Mouse (Mus musculus): Measurements from ENCODE around the gene BC034090. TPM values are rescaled to one million over a fixed set of nuclear protein-coding genes. Genes with fewer than 3 reads are reported as not detected.

Gene BC034090
- polyA plus RNA-seq, 1 experiment = 92.2 TPM

- no peak overlapping the region for H3K4me3 ChIP-seq (ENCODE audit: insufficient read depth, low read depth, low read length)
- no peaks in the 10 kb centered on the region for H3K27me3 ChIP-seq (replicated peaks; ENCODE audit: control insufficient read depth, insufficient read depth, low read length)
- DNase-seq = no peak
- peak overlapping the region; percentile 62 for H3K27ac ChIP-seq (ENCODE audit: insufficient read depth, low read depth, low read length)
- no peaks in the 10 kb centered on the region for H3K36me3 ChIP-seq (ENCODE audit: control insufficient read depth, insufficient read depth, low read length)
- 40% methylated on average over 12 of the region's 12 CpGs for WGBS
- peaks cover 15% of the 10 kb centered on the region; the same call in 1 of the 2 replicates for H3K4me1 ChIP-seq (ENCODE audit: control insufficient read depth, insufficient read depth, low read length)
- TF ChIP-seq POLR2A (IDR thresholded peaks at IDR 0.05; ENCODE audit: low read depth, low read length) (no peak), CTCF (conservative IDR thresholded peaks at IDR 0.05; ENCODE audit: insufficient read depth, insufficient read length, low read depth, low read length) (no peak)
Measured at GRCm38 (mm10) chr1:155253126-155253525, 8.9 kb upstream of the BC034090 start.

- peak; percentile 78 for DNase-seq
- no peak for TF ChIP-seq POLR2A (IDR thresholded peaks at IDR 0.05; ENCODE audit: low read depth, low read length)
- TF ChIP-seq CTCF (conservative IDR thresholded peaks at IDR 0.05; ENCODE audit: insufficient read depth, insufficient read length, low read depth, low read length) = no peak
- Histone ChIP-seq H3K4me3 (ENCODE audit: insufficient read depth, low read depth, low read length) (no peak overlapping the region), H3K27me3 (replicated peaks; ENCODE audit: control insufficient read depth, insufficient read depth, low read length) (no peaks in the 10 kb centered on the region), H3K27ac (ENCODE audit: insufficient read depth, low read depth, low read length) (peak overlapping the region; percentile 62), H3K36me3 (ENCODE audit: control insufficient read depth, insufficient read depth, low read length) (no peaks in the 10 kb centered on the region), H3K4me1 (ENCODE audit: control insufficient read depth, insufficient read depth, low read length) (peaks cover 20% of the 10 kb centered on the region; the same call in 1 of the 2 replicates)
- 32% methylated on average over 6 of the region's 6 CpGs for WGBS
Measured at GRCm38 (mm10) chr1:155252631-155253121, 8.4 kb upstream of the BC034090 start.

DNA sequence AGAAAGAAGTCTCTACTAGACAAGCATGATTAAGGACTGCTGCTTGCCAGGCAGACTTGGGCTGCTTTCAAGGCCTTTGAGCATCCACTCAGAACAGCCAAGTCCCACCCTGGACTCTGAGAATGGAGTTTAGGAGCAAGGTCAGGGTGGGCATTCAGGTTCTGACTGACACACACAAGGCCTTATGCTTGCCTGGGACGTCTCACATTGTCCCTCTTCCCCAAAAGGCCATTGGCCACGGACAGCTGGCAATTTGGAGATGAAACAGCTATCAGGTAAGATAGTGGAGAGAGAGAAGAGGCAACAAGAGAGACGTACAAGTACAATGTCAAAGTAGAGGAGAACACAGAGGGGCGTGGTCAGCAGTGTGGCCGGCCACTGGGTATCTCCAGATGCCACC is 7.4 kb upstream of the BC034090 start:
- no peaks in the 10 kb centered on the region for H3K36me3 ChIP-seq (ENCODE audit: control insufficient read depth, insufficient read depth, low read length)
- TF ChIP-seq CTCF (conservative IDR thresholded peaks at IDR 0.05; ENCODE audit: insufficient read depth, insufficient read length, low read depth, low read length) (no peak), POLR2A (IDR thresholded peaks at IDR 0.05; ENCODE audit: low read depth, low read length) (no peak)
- peaks cover 29% of the 10 kb centered on the region for H3K4me1 ChIP-seq (ENCODE audit: control insufficient read depth, insufficient read depth, low read length)
- DNase-seq = no peak
- no peaks in the 10 kb centered on the region for H3K27me3 ChIP-seq (replicated peaks; ENCODE audit: control insufficient read depth, insufficient read depth, low read length)
- no peak overlapping the region for H3K4me3 ChIP-seq (ENCODE audit: insufficient read depth, low read depth, low read length)
- no peak overlapping the region for H3K27ac ChIP-seq (ENCODE audit: insufficient read depth, low read depth, low read length)
- 77% methylated on average over 5 of the region's 5 CpGs for WGBS

GRCm38 (mm10) chr1:155250531-155251135 is 6.4 kb upstream of the BC034090 start:
- DNase-seq = peak; percentile 89
- no peaks in the 10 kb centered on the region for H3K27me3 ChIP-seq (replicated peaks; ENCODE audit: control insufficient read depth, insufficient read depth, low read length)
- 40% methylated on average over 4 of the region's 4 CpGs for WGBS
- peaks cover 31% of the 10 kb centered on the region for H3K4me1 ChIP-seq (ENCODE audit: control insufficient read depth, insufficient read depth, low read length)
- TF ChIP-seq CTCF (conservative IDR thresholded peaks at IDR 0.05; ENCODE audit: insufficient read depth, insufficient read length, low read depth, low read length) (no peak), POLR2A (IDR thresholded peaks at IDR 0.05; ENCODE audit: low read depth, low read length) (no peak)
- H3K27ac ChIP-seq (ENCODE audit: insufficient read depth, low read depth, low read length) = peak overlapping the region; percentile 72
- no peak overlapping the region for H3K4me3 ChIP-seq (ENCODE audit: insufficient read depth, low read depth, low read length)
- no peaks in the 10 kb centered on the region for H3K36me3 ChIP-seq (ENCODE audit: control insufficient read depth, insufficient read depth, low read length)

GRCm38 (mm10) chr1:155249896-155250295 is 5.7 kb upstream of the BC034090 start:
- TF ChIP-seq POLR2A (IDR thresholded peaks at IDR 0.05; ENCODE audit: low read depth, low read length) = no peak
- Histone ChIP-seq H3K4me3 (ENCODE audit: insufficient read depth, low read depth, low read length) (no peak overlapping the region), H3K36me3 (ENCODE audit: control insufficient read depth, insufficient read depth, low read length) (no peaks in the 10 kb centered on the region), H3K27me3 (replicated peaks; ENCODE audit: control insufficient read depth, insufficient read depth, low read length) (no peaks in the 10 kb centered on the region), H3K4me1 (ENCODE audit: control insufficient read depth, insufficient read depth, low read length) (peaks cover 31% of the 10 kb centered on the region), H3K27ac (ENCODE audit: insufficient read depth, low read depth, low read length) (peak overlapping the region; percentile 78)
- WGBS = 38% methylated on average over 5 of the region's 5 CpGs
- DNase-seq = peak; percentile 76

GRCm38 (mm10) chr1:155248041-155248440 is 3.8 kb upstream of the BC034090 start:
- Histone ChIP-seq H3K4me3 (ENCODE audit: insufficient read depth, low read depth, low read length) (peak overlapping the region; percentile 9; the same call in 1 of the 2 replicates), H3K4me1 (ENCODE audit: control insufficient read depth, insufficient read depth, low read length) (peaks cover 28% of the 10 kb centered on the region), H3K27ac (ENCODE audit: insufficient read depth, low read depth, low read length) (peak overlapping the region; percentile 94), H3K36me3 (ENCODE audit: control insufficient read depth, insufficient read depth, low read length) (no peaks in the 10 kb centered on the region), H3K27me3 (replicated peaks; ENCODE audit: control insufficient read depth, insufficient read depth, low read length) (no peaks in the 10 kb centered on the region)
- WGBS = 34% methylated on average over 5 of the region's 5 CpGs
- no peak for DNase-seq
- TF ChIP-seq POLR2A (IDR thresholded peaks at IDR 0.05; ENCODE audit: low read depth, low read length) (no peak), CTCF (conservative IDR thresholded peaks at IDR 0.05; ENCODE audit: insufficient read depth, insufficient read length, low read depth, low read length) (no peak)

GRCm38 (mm10) chr1:155247441-155247840 is 3.2 kb upstream of the BC034090 start:
- no peak overlapping the region for H3K4me3 ChIP-seq (ENCODE audit: insufficient read depth, low read depth, low read length)
- H3K4me1 ChIP-seq (ENCODE audit: control insufficient read depth, insufficient read depth, low read length) = peaks cover 22% of the 10 kb centered on the region
- 19% methylated on average over 5 of the region's 5 CpGs for WGBS
- peak; percentile 88 for DNase-seq
- peak overlapping the region; percentile 94 for H3K27ac ChIP-seq (ENCODE audit: insufficient read depth, low read depth, low read length)
- TF ChIP-seq CTCF (conservative IDR thresholded peaks at IDR 0.05; ENCODE audit: insufficient read depth, insufficient read length, low read depth, low read length) (no peak), POLR2A (IDR thresholded peaks at IDR 0.05; ENCODE audit: low read depth, low read length) (no peak)
- no peaks in the 10 kb centered on the region for H3K36me3 ChIP-seq (ENCODE audit: control insufficient read depth, insufficient read depth, low read length)
- H3K27me3 ChIP-seq (replicated peaks; ENCODE audit: control insufficient read depth, insufficient read depth, low read length) = no peaks in the 10 kb centered on the region
